Mouse (Mus musculus): Measurements from ENCODE around the gene Fto. TPM values are rescaled to one million over a fixed set of nuclear protein-coding genes. Genes with fewer than 3 reads are reported as not detected.

Gene Fto
- polyA plus RNA-seq, 1 experiment from 2014 or later = 176 TPM

GRCm38 (mm10) chr8:91534752-91535151 lies 221.4 kb downstream of the Fto start:
- Histone ChIP-seq H3K4me1 (peaks cover 40% of the 10 kb centered on the region), H3K36me3 (replicated peaks) (no peaks in the 10 kb centered on the region), H3K4me2 (no peak overlapping the region), H3K4me3 (no peak overlapping the region), H3K27me3 (replicated peaks) (peaks cover 5% of the 10 kb centered on the region; the same call in 1 of the 2 replicates), H3K27ac (no peak overlapping the region), H3K9me3 (no peaks in the 10 kb centered on the region), H3K9ac (no peak overlapping the region)
- no peak for ATAC-seq (replicated peaks)
- WGBS = 75% methylated on average over 5 of the region's 5 CpGs

- 74% methylated on average over 9 of the region's 9 CpGs for WGBS
- no peak overlapping the region for H3K9ac ChIP-seq
- no peak overlapping the region for H3K4me3 ChIP-seq
- no peak overlapping the region for H3K4me2 ChIP-seq
- no peaks in the 10 kb centered on the region for H3K27me3 ChIP-seq (replicated peaks)
- ATAC-seq (replicated peaks) = no peak
- no peaks in the 10 kb centered on the region for H3K36me3 ChIP-seq (replicated peaks)
- peaks cover 26% of the 10 kb centered on the region for H3K4me1 ChIP-seq
- H3K27ac ChIP-seq = no peak overlapping the region
- H3K9me3 ChIP-seq = no peaks in the 10 kb centered on the region
Measured at GRCm38 (mm10) chr8:91538109-91538508, 224.8 kb downstream of the Fto start.

- H3K4me1 ChIP-seq = peaks cover 19% of the 10 kb centered on the region
- WGBS = 86% methylated on average over 5 of the region's 5 CpGs
- no peak overlapping the region for H3K4me2 ChIP-seq
- H3K27ac ChIP-seq = no peak overlapping the region
- no peaks in the 10 kb centered on the region for H3K9me3 ChIP-seq
- H3K4me3 ChIP-seq = no peak overlapping the region
- no peaks in the 10 kb centered on the region for H3K36me3 ChIP-seq (replicated peaks)
- no peaks in the 10 kb centered on the region for H3K27me3 ChIP-seq (replicated peaks)
- no peak overlapping the region for H3K9ac ChIP-seq
- ATAC-seq (replicated peaks) = no peak
Measured at GRCm38 (mm10) chr8:91538892-91539291, 225.6 kb downstream of the Fto start.

- WGBS = 93% methylated on average over 8 of the region's 8 CpGs
- Histone ChIP-seq H3K9me3 (no peaks in the 10 kb centered on the region), H3K36me3 (replicated peaks) (no peaks in the 10 kb centered on the region), H3K27ac (no peak overlapping the region), H3K9ac (no peak overlapping the region), H3K4me1 (peaks cover 12% of the 10 kb centered on the region), H3K27me3 (replicated peaks) (no peaks in the 10 kb centered on the region), H3K4me3 (no peak overlapping the region), H3K4me2 (no peak overlapping the region)
- ATAC-seq (replicated peaks) = no peak
Measured at GRCm38 (mm10) chr8:91539586-91539985, 226.3 kb downstream of the Fto start.

GRCm38 (mm10) chr8:91541229-91541628 lies 227.9 kb downstream of the Fto start:
- Histone ChIP-seq H3K27ac (no peak overlapping the region), H3K27me3 (replicated peaks) (no peaks in the 10 kb centered on the region), H3K4me1 (peaks cover 11% of the 10 kb centered on the region), H3K4me3 (no peak overlapping the region), H3K36me3 (replicated peaks) (no peaks in the 10 kb centered on the region), H3K4me2 (no peak overlapping the region), H3K9me3 (no peaks in the 10 kb centered on the region), H3K9ac (no peak overlapping the region)
- WGBS = 80% methylated on average over 3 of the region's 3 CpGs
- no peak for ATAC-seq (replicated peaks)

GRCm38 (mm10) chr8:91545561-91545960 lies 232.2 kb downstream of the Fto start:
- Histone ChIP-seq H3K4me2 (no peak overlapping the region), H3K36me3 (replicated peaks) (no peaks in the 10 kb centered on the region), H3K4me1 (peaks cover 3% of the 10 kb centered on the region; the same call in 1 of the 2 replicates), H3K9me3 (no peaks in the 10 kb centered on the region), H3K9ac (no peak overlapping the region), H3K27ac (no peak overlapping the region), H3K27me3 (replicated peaks) (no peaks in the 10 kb centered on the region), H3K4me3 (no peak overlapping the region)
- ATAC-seq (replicated peaks) = no peak
- 97% methylated on average over 3 of the region's 3 CpGs for WGBS

- H3K27me3 ChIP-seq (replicated peaks) = no peaks in the 10 kb centered on the region
- no peak overlapping the region for H3K9ac ChIP-seq
- H3K4me3 ChIP-seq = no peak overlapping the region
- 48% methylated on average over 8 of the region's 8 CpGs for WGBS
- H3K4me1 ChIP-seq = peaks cover 12% of the 10 kb centered on the region
- ATAC-seq (replicated peaks) = no peak
- no peak overlapping the region for H3K4me2 ChIP-seq
- H3K27ac ChIP-seq = no peak overlapping the region
- H3K9me3 ChIP-seq = no peaks in the 10 kb centered on the region
- H3K36me3 ChIP-seq (replicated peaks) = no peaks in the 10 kb centered on the region
Measured at GRCm38 (mm10) chr8:91546599-91546998, 233.3 kb downstream of the Fto start.

GRCm38 (mm10) chr8:91550131-91550530 lies 236.8 kb downstream of the Fto start:
- WGBS = 90% methylated on average over 1 of the region's 1 CpGs
- ATAC-seq (replicated peaks) = no peak
- no peaks in the 10 kb centered on the region for H3K36me3 ChIP-seq (replicated peaks)
- no peak overlapping the region for H3K4me2 ChIP-seq
- no peak overlapping the region for H3K27ac ChIP-seq
- no peaks in the 10 kb centered on the region for H3K27me3 ChIP-seq (replicated peaks)
- no peaks in the 10 kb centered on the region for H3K9me3 ChIP-seq
- no peak overlapping the region for H3K9ac ChIP-seq
- no peak overlapping the region for H3K4me3 ChIP-seq
- H3K4me1 ChIP-seq = peaks cover 37% of the 10 kb centered on the region

- Histone ChIP-seq H3K27me3 (replicated peaks) (no peaks in the 10 kb centered on the region), H3K9me3 (no peaks in the 10 kb centered on the region), H3K4me1 (peaks cover 37% of the 10 kb centered on the region), H3K27ac (peak overlapping the region; percentile 49), H3K4me3 (no peak overlapping the region), H3K4me2 (no peak overlapping the region), H3K36me3 (replicated peaks) (no peaks in the 10 kb centered on the region), H3K9ac (no peak overlapping the region)
- ATAC-seq (replicated peaks) = no peak
- WGBS = 69% methylated on average over 9 of the region's 9 CpGs
Measured at GRCm38 (mm10) chr8:91551166-91551765, 237.9 kb downstream of the Fto start.

GRCm38 (mm10) chr8:91551775-91552538 lies 238.6 kb downstream of the Fto start:
- H3K9ac ChIP-seq = no peak overlapping the region
- 26% methylated on average over 10 of the region's 10 CpGs for WGBS
- ATAC-seq (replicated peaks) = peak; percentile 65

GRCm38 (mm10) chr8:91552635-91553034 lies 239.3 kb downstream of the Fto start:
- H3K4me3 ChIP-seq = no peak overlapping the region
- no peak overlapping the region for H3K9ac ChIP-seq
- H3K27ac ChIP-seq = peak overlapping the region; percentile 49; the same call in 1 of the 2 replicates
- H3K27me3 ChIP-seq (replicated peaks) = no peaks in the 10 kb centered on the region
- ATAC-seq (replicated peaks) = no peak
- H3K36me3 ChIP-seq (replicated peaks) = no peaks in the 10 kb centered on the region
- H3K4me1 ChIP-seq = peaks cover 34% of the 10 kb centered on the region
- H3K4me2 ChIP-seq = no peak overlapping the region
- WGBS = 34% methylated on average over 11 of the region's 11 CpGs
- no peaks in the 10 kb centered on the region for H3K9me3 ChIP-seq

More at GRCm38 (mm10) chr8:91551775-91552538, 238.6 kb downstream of the Fto start:
- Histone ChIP-seq H3K36me3 (replicated peaks) (no peaks in the 10 kb centered on the region), H3K4me1 (peaks cover 34% of the 10 kb centered on the region), H3K27me3 (replicated peaks) (no peaks in the 10 kb centered on the region), H3K9me3 (no peaks in the 10 kb centered on the region), H3K27ac (peak overlapping the region; percentile 49), H3K4me2 (no peak overlapping the region), H3K4me3 (no peak overlapping the region)

- Histone ChIP-seq H3K9ac (no peak overlapping the region), H3K4me2 (no peak overlapping the region), H3K9me3 (no peaks in the 10 kb centered on the region), H3K4me1 (peaks cover 34% of the 10 kb centered on the region), H3K4me3 (no peak overlapping the region), H3K27me3 (replicated peaks) (no peaks in the 10 kb centered on the region), H3K36me3 (replicated peaks) (no peaks in the 10 kb centered on the region), H3K27ac (no peak overlapping the region)
- 55% methylated on average over 5 of the region's 5 CpGs for WGBS
- no peak for ATAC-seq (replicated peaks)
Measured at GRCm38 (mm10) chr8:91553387-91553786, 240.1 kb downstream of the Fto start.

Data from midbrain, embryonic 15.5 days (tissue).